Mouse (Mus musculus): Measurements from ENCODE around the gene Retreg1. TPM values are rescaled to one million over a fixed set of nuclear protein-coding genes. Genes with fewer than 3 reads are reported as not detected.

The Retreg1 gene
- polyA plus RNA-seq, 1 experiment from 2014 or later, result 7.6 TPM

DNA sequence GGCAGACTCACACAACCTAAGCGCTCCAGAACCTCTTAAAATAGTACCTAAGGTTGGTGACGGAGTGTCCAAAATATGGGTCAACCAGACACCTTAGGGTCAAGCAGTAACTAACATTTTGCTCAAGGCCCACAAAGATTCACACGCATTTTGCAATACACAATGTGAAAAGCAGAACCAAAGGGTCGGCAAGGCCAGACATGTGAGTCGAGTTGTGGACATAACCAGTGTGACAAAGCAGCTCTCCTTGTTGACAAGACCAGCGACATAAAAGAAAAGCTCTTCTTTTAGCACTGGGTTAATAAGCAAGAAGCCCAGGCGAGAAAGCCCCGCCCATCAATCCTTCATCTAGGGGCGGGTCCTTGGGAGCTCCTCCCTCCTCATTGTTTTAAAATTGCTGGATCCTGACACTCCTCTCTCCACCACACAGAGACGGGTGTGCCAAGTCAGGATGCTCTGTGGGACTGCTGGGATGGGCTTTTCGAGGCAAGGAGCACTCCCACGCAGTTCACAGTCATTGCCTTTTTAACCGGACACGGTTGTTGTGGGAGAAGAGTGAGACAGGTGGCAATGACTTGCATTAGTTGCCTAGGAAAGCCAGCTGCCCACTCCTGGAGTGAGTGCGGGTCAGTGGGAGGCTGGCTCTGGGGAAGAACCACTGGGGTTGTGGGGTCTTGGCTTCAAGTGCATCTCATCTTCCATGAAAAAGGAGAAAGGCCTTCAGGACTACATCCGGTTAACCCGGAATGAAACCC, 7.9 kb upstream of the Retreg1 start:
- WGBS, result 87% methylated on average over 17 of the region's 17 CpGs

DNA sequence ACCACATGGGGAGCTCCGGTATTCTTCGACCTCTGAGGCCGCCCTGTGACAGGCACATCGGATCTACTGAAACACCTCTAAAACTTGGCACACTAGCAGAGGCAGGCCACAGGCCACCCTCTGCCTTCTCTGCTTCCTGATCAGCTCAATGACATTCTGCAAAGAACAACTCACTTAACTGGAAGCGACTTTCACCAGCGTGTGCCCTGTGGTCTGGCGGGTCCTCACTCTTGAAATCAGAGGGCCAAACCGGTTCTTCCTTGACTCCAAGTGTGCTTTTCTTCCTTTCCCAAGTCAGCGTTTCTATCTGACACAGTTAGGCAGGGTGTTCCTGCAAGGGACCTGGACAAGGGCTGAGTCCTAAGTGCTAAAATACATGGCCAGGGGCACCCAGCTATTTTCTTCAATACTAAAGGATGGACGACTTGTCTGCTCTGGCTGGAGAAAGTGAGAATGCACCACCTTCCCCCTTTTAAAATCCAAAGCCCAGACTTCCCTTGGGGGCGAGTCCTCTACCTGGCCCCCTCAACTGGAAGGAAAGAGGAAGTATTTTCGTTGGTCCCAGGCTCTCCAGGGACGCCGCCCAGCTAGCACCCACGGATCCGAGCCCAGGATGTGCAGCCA, 406 bp upstream of the Retreg1 start:
- no peaks in the 10 kb centered on the region for H3K27me3 ChIP-seq
- peak overlapping the region; percentile 87 for H3K4me2 ChIP-seq (replicated peaks)
- no peaks in the 10 kb centered on the region for H3K9me3 ChIP-seq
- peak overlapping the region; percentile 80 for H3K9ac ChIP-seq (replicated peaks)
- H3K27ac ChIP-seq (replicated peaks), result no peak overlapping the region
- H3K36me3 ChIP-seq, result no peaks in the 10 kb centered on the region
- H3K4me3 ChIP-seq, result peak overlapping the region; percentile 74
- WGBS, result 12% methylated on average over 16 of the region's 16 CpGs
- H3K4me1 ChIP-seq, result peaks cover 7% of the 10 kb centered on the region
- peak; percentile 23 for ATAC-seq (replicated peaks)

More for the DNA sequence above, 7.9 kb upstream of the Retreg1 start:
- H3K36me3 ChIP-seq, result no peaks in the 10 kb centered on the region
- no peaks in the 10 kb centered on the region for H3K4me1 ChIP-seq
- H3K4me2 ChIP-seq (replicated peaks), result no peak overlapping the region
- no peak for ATAC-seq (replicated peaks)
- no peak overlapping the region for H3K27ac ChIP-seq (replicated peaks)
- no peaks in the 10 kb centered on the region for H3K9me3 ChIP-seq
- H3K9ac ChIP-seq (replicated peaks), result no peak overlapping the region
- H3K4me3 ChIP-seq, result no peak overlapping the region
- H3K27me3 ChIP-seq, result no peaks in the 10 kb centered on the region

DNA sequence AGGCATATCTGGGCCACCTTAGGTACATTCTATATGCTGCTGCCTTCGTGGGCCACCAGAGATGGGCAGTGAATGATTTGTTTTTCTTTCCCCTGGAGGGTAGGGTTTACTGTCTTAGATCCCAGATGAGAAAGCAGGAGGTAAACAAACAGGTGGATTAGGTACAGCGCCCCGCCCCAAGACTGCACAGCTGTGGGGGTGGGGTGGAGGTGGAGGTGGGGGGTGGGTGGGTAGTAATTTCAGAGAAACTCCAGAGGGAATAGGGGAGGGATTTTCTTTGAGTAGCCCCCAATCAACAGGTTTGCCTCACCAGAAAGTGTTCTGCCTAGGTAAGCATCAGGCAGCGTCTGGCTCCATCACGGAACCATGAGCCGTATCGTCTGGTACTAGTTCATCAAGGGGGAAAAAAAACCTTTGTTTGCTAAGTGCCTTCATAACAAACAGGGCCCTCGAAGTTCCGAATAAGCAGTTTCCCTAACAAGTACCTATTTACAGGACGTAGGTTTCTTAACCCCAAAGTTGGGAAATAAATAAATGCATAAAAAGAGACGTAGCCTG, 1.1 kb downstream of the Retreg1 start:
- 15% methylated on average over 11 of the region's 11 CpGs for WGBS
- H3K4me3 ChIP-seq, result peak overlapping the region; percentile 74
- no peaks in the 10 kb centered on the region for H3K36me3 ChIP-seq
- H3K9ac ChIP-seq (replicated peaks), result peak overlapping the region; percentile 80; the same call in 1 of the 2 replicates
- no peaks in the 10 kb centered on the region for H3K9me3 ChIP-seq
- no peak for ATAC-seq (replicated peaks)
- H3K4me1 ChIP-seq, result peaks cover 7% of the 10 kb centered on the region
- H3K27ac ChIP-seq (replicated peaks), result no peak overlapping the region
- H3K27me3 ChIP-seq, result no peaks in the 10 kb centered on the region
- H3K4me2 ChIP-seq (replicated peaks), result peak overlapping the region; percentile 87

DNA sequence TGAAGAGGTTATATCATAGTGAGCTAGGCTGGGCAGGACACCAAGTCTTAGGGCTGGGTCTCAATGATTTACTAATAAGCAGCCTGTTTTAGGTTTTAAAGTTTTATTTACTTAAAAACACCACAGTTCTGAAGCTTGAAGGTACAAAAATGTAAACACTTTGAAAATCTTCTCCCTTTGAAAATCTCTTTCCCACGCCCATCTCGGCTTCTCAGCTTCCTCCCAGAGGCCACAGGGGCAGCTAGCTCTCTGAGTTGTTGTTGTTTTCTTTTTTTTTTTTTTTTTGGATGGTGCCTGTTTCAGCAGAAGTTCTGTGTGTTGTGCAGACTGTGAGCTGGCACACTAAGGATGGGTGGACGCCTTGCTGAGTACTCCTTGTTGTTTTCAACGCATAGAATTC, 1.8 kb downstream of the Retreg1 start:
- Histone ChIP-seq H3K4me2 (replicated peaks) (no peak overlapping the region), H3K27me3 (no peaks in the 10 kb centered on the region), H3K27ac (replicated peaks) (no peak overlapping the region), H3K4me1 (peaks cover 7% of the 10 kb centered on the region), H3K4me3 (no peak overlapping the region), H3K9me3 (no peaks in the 10 kb centered on the region), H3K36me3 (no peaks in the 10 kb centered on the region), H3K9ac (replicated peaks) (no peak overlapping the region)
- WGBS, result 63% methylated on average over 4 of the region's 4 CpGs
- ATAC-seq (replicated peaks), result no peak

DNA sequence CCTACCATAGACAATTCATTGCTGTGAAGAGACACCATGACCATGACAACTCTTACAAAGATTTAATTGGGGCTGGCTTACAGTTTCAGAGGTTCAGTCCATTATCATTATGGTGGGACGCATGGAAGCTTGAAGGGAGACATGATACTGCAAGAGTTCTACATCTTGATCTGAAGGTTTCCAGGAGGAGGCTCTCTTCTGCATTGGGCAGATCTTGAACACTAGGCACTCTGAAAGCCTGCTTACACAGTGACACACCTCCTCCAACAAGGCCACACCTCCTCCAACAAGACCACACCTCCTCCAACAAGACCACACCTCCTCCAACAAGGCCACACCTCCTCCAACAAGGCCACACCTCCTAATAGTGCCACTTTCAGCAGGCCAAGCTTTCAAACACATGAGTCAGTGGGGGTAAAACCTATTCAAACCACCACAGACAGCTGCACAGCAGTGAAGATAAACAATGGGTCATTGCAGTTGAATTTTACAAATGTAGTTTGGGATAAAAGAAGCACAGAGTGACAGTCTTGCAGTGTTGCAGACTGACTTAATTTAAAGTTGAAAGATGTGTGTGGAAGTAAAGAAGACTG, 4.7 kb downstream of the Retreg1 start:
- WGBS, result 96% methylated on average over 1 of the region's 1 CpGs
- Histone ChIP-seq H3K36me3 (no peaks in the 10 kb centered on the region), H3K4me1 (peaks cover 7% of the 10 kb centered on the region), H3K9me3 (no peaks in the 10 kb centered on the region), H3K4me2 (replicated peaks) (no peak overlapping the region), H3K27ac (replicated peaks) (no peak overlapping the region), H3K27me3 (no peaks in the 10 kb centered on the region), H3K4me3 (no peak overlapping the region), H3K9ac (replicated peaks) (no peak overlapping the region)
- no peak for ATAC-seq (replicated peaks)

DNA sequence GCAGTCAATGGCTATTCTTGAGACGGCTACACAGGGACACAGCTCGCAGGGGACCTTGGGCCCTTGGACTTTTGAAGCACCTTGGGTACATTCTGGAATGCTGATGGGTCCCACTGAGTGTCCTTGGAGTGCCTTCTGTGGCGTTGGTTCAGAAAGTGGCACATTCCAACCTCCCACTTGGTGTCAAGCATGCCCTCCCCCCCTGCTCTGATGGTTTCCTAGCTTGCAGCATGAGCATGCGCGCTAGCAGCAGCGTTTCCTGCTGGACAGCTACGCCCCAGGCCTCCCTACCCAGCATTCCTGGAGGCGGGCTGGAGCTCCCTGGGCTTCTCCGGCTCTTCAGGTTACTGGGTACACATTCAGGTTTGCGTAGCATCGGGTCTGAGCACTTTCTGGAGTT, 7.6 kb downstream of the Retreg1 start:
- H3K36me3 ChIP-seq, result no peaks in the 10 kb centered on the region
- no peak overlapping the region for H3K4me3 ChIP-seq
- H3K27me3 ChIP-seq, result no peaks in the 10 kb centered on the region
- no peaks in the 10 kb centered on the region for H3K4me1 ChIP-seq
- no peaks in the 10 kb centered on the region for H3K9me3 ChIP-seq
- no peak overlapping the region for H3K4me2 ChIP-seq (replicated peaks)
- WGBS, result 80% methylated on average over 11 of the region's 11 CpGs
- H3K27ac ChIP-seq (replicated peaks), result no peak overlapping the region
- H3K9ac ChIP-seq (replicated peaks), result no peak overlapping the region
- no peak for ATAC-seq (replicated peaks)

DNA sequence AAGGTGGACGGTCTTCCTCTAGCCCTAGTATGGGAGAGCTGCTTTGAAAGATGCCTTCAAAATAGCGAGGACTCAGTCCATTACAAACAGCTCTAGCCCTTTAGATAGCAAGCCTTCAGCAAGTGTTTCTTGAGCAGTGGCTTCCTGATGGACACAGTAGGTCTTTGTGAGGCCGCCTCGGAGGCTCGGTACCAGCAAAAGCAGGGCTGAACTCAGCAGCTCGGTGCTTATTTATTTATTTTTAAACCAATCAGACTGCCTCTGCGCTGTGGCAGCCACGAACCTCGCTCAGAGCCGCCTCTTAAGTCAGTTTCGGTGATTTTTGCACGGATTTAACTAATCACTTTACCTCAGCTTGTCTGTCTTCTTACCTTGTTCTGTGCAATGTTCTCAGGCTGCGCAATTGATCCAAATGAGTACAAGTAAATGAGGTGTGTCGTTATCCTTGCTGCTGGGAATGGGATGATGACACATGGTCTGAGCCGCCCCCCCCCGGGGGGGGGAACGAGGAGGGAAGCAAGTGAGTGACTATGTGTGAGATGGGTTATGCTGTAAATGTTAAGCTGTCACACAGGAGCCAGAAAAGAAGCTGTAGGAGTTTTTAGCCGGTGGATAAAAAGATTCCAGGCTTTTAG, 11.4 kb downstream of the Retreg1 start:
- Histone ChIP-seq H3K9me3 (no peaks in the 10 kb centered on the region), H3K4me1 (no peaks in the 10 kb centered on the region), H3K4me3 (no peak overlapping the region), H3K9ac (replicated peaks) (no peak overlapping the region), H3K27me3 (no peaks in the 10 kb centered on the region), H3K4me2 (replicated peaks) (no peak overlapping the region), H3K36me3 (no peaks in the 10 kb centered on the region), H3K27ac (replicated peaks) (no peak overlapping the region)
- WGBS, result 64% methylated on average over 18 of the region's 18 CpGs
- ATAC-seq (replicated peaks), result no peak

DNA sequence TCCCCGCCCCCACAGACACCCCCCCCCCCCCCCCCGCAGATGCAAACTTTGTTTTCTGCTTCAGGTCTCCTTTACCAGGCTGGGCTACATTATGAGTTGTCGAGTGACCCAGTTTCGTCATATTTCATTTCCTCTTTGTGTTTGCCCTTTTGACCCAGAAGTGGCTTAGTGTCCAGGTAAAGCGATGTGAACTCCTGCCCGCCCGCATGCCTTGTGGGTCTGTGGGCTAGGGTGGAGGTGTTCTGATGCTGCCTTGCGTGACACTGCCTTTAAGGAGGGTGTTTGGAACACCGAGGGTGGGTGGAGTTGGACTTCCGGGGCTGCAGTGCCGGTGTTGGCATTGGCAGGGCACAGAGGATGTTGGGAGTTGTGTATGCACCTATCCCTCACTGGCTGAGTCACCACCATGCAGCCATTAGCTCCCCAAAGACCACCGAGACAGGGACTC, 15.7 kb downstream of the Retreg1 start:
- H3K4me1 ChIP-seq, result no peaks in the 10 kb centered on the region
- H3K9me3 ChIP-seq, result no peaks in the 10 kb centered on the region
- WGBS, result 72% methylated on average over 12 of the region's 12 CpGs
- H3K4me3 ChIP-seq, result no peak overlapping the region
- H3K9ac ChIP-seq (replicated peaks), result no peak overlapping the region
- H3K36me3 ChIP-seq, result no peaks in the 10 kb centered on the region
- ATAC-seq (replicated peaks), result no peak
- no peaks in the 10 kb centered on the region for H3K27me3 ChIP-seq
- no peak overlapping the region for H3K27ac ChIP-seq (replicated peaks)
- no peak overlapping the region for H3K4me2 ChIP-seq (replicated peaks)

DNA sequence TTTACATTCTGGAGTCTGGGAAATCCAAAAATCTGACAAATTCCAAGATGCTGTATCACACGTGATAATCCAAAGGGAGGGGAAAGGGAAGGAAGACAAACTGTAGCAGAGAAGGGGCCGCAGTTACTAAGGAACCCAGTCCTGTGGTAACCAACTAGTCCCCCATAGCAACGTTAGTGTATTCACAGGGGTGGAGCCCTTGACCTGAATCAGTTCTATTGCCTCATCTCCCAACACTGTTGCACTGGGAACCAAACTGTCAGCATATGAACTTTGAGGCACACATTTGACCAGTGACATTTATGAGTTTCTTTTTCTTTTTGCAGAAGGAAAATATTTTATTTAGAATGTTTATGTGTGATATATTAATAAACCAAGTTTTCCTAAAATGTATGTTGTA, 16.5 kb downstream of the Retreg1 start:
- Histone ChIP-seq H3K4me3 (no peak overlapping the region), H3K9me3 (no peaks in the 10 kb centered on the region), H3K27ac (replicated peaks) (no peak overlapping the region), H3K4me2 (replicated peaks) (no peak overlapping the region), H3K4me1 (no peaks in the 10 kb centered on the region), H3K36me3 (no peaks in the 10 kb centered on the region), H3K9ac (replicated peaks) (no peak overlapping the region), H3K27me3 (no peaks in the 10 kb centered on the region)
- no peak for ATAC-seq (replicated peaks)
- whole genome bisulfite sequencing, result 73% methylated on average over 3 of the region's 3 CpGs

DNA sequence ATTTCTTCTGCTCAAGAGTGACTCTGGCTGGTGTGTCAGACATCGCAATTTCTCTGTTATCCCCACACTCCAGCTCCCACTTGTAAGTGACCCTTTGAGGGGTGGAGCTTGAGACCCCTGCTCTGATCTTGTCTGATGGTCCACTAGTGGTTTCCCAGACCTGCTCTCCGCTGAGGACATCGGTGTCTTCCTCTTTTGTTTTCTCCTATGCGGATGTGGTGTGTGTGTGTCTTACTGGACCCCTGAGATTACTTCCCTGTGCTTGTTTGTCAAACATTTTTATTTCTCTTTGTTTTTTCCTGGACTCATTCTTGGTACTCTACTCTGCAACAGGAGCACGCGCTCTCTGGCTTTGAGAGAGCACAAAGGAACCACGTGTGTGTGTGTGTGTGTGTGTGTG, 18.9 kb downstream of the Retreg1 start:
- Histone ChIP-seq H3K9me3 (no peaks in the 10 kb centered on the region), H3K27me3 (no peaks in the 10 kb centered on the region), H3K27ac (replicated peaks) (no peak overlapping the region), H3K4me1 (no peaks in the 10 kb centered on the region), H3K4me3 (no peak overlapping the region), H3K9ac (replicated peaks) (no peak overlapping the region), H3K4me2 (replicated peaks) (no peak overlapping the region), H3K36me3 (no peaks in the 10 kb centered on the region)
- ATAC-seq (replicated peaks), result no peak
- WGBS, result 83% methylated on average over 7 of the region's 7 CpGs

DNA sequence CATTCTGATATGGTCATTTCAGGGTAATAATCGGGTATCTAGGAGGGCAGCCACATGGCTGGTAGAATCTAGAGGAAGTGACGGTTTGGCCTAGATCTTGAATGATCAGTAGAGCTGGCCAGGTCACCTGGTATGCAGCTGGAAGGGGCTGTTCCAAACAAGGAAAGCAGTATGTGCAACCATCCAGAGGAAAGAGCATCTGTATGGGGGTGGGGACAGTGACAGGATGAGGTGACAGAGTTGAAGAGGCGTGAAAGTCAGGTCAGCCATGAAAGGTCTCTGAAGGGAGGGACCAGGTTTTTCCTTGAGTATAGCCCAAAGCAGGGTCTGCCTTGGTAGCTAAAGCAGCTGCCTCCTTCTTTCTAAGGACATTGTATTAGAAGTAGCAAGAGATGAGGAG, 22.6 kb downstream of the Retreg1 start:
- Histone ChIP-seq H3K27ac (replicated peaks) (no peak overlapping the region), H3K4me2 (replicated peaks) (no peak overlapping the region), H3K36me3 (no peaks in the 10 kb centered on the region), H3K4me3 (no peak overlapping the region), H3K9me3 (no peaks in the 10 kb centered on the region), H3K27me3 (no peaks in the 10 kb centered on the region), H3K9ac (replicated peaks) (no peak overlapping the region), H3K4me1 (no peaks in the 10 kb centered on the region)
- 97% methylated on average over 3 of the region's 3 CpGs for WGBS
- no peak for ATAC-seq (replicated peaks)

DNA sequence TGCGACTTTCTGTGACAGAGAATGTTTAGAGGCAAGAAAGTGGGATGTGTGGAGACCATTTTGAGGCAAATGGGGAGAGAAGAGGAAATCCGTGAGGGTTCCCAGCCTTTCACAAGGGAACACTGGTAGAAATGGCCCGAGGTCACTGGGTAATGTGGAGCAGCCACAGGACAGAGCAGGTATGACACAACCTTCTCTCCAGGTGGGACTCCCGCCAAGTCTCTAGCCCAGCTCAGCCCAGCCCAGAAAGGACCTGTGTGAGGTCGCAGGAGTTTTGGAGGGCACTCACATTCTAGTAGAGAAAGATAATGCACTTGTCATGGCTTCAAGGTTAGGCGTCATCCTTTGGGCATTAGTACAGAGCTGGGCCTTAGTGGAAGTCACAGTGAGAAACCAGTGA, 23.1 kb downstream of the Retreg1 start:
- WGBS, result 92% methylated on average over 6 of the region's 6 CpGs
- Histone ChIP-seq H3K9me3 (no peaks in the 10 kb centered on the region), H3K4me2 (replicated peaks) (no peak overlapping the region), H3K4me3 (no peak overlapping the region), H3K36me3 (no peaks in the 10 kb centered on the region), H3K27me3 (no peaks in the 10 kb centered on the region), H3K4me1 (no peaks in the 10 kb centered on the region), H3K27ac (replicated peaks) (no peak overlapping the region), H3K9ac (replicated peaks) (no peak overlapping the region)
- no peak for ATAC-seq (replicated peaks)

All from forebrain, embryonic 15.5 days (tissue).